Mouse (Mus musculus) fibroblast of lung, adult 2 months (primary cell): ENCODE results near the gene Trap1.
"Not testable (repeated sequence)": the region's sequence is repeated elsewhere in the genome, so short reads cannot be mapped to it uniquely, and the experiment has no call there.

Source experiments
- DNase-seq: peaks from one replicate; pipeline ENCODE4 v3.0.0-alpha.2; 2011; ENCODE audit warnings: low read depth

Gene Trap1

DNA sequence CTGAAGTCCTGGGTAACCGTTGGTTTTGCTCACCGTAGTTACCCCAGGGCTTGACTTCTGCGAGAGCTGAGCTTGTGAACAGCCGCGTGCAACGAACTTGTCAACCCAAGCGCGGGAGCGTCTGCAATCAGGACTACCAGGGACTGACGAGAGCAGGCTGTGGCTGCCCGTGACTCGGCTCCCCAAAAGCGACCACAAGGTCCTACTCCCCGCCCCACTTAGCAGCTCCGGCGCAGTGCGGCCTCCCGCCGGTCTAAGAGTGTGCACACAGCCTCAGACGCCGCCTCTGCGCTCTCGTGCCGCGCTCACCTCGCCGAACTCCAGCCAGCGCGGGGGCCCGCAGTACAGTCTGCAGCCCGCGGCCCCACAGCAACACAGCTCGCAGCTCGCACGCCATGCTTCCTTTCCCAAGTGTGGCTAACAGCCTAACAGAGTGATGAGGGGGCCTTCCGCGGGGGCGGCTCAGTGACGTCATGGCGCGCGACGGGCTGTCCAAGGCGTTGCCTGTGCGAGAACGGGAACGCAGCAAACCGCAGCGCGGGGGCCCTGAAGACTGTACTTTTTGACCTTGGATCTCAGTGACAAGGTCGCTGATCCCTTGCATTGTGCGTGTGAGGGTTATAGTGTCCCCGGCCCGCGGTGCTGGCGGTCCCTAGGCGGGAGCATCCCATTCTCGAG lies at the start of gene Trap1:
Gene Trap1 (minus strand): TSS at position 444 of the 678 bp plus-strand sequence.
- peak; percentile 53 for DNase-seq

DNA sequence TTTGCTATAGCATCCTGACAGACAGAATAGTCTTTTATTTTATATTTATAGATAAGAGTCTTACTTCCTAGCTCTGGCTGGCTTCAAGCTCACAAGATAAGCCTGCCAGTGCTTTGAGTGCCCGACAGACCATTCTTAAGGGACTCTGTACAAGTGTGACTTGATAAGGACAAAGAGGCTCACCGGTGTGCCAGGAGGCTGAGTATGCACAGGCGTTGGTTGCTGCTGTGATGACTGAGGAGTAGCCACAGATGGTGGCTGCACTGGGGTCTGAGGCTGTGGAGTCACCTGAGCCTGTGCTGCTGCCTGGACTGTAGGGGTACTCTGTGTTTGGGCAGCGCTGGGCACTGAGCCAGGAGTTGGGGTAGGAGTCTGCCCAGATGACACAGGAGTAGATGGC lies 39.4 kb upstream of the Trap1 start:
- no peak for DNase-seq

DNA sequence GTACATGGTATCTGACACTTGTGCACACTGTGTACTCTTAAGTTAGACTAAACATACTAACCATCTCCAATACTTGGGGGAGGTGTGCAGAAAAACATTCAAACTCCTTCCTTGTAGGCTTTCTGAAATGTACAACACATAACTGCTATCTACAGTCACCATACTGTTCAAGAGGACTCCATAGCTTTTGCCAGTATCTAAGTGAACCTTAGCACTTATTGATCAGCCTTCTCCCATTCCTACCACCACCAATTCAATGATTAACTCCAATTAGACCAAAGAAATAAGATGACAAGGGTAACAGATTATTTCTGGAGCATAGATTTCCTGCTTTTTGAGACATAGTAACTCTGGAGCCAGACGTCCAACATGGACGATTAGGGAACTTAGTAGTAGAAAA lies 22.7 kb upstream of the Trap1 start:
- DNase-seq: no peak

DNA sequence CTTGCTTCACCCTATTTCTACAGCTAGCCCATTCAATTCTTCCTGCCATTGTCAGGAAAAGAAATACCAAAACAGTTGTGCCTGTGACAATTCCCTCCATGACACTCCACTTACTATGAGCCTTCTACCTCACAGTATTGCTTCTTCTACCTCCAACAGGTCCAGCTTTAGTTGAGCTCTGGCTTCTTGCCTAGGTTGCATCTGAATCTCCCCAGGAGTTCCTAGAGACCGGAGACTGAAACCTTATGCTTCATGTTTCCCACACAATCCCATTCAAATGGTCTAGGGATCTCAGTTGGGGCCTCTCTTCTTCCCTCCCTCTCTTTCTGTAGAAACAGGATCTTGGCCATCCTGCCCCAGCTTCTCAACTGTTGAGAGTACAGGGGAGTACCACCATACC lies 19.9 kb upstream of the Trap1 start:
- DNase-seq: no peak

DNA sequence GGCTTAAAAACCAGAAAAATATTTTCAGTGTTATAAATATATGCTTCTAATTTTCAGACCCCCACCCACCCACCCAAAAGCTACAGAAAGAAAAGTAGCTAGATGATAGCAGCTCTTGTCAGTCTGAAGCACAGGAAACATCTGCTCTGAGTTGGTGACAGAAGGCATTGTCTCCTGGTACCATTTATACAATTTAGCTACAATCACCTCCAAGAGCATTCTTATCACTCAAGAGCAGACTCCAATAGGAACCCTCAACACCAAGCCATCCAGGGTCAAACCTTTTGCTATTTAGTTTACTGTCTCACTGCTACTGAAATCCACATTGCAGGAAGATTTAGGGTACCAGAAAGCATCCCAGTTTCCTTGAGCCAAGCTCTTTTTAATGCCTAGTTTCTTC lies 19.3 kb upstream of the Trap1 start:
- no peak for DNase-seq

DNA sequence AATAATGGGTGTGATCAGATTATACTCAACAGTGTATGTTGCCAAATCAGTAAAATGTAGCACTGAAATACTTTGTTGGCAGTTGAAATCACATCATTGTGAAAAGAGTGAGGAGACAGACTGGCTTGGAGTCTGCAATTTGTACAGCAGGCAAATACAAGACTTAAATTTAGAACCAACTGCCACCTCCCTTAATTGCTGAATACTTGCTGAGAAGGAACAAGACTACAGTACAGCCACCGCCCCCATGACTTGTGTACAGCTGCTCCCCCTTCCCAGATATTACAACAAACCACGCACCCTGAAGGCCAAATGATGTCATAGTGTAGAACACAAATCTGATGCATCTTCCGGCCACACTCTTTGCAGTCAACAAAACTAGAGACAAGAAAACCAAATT lies 18.5 kb upstream of the Trap1 start:
- DNase-seq: no peak

DNA sequence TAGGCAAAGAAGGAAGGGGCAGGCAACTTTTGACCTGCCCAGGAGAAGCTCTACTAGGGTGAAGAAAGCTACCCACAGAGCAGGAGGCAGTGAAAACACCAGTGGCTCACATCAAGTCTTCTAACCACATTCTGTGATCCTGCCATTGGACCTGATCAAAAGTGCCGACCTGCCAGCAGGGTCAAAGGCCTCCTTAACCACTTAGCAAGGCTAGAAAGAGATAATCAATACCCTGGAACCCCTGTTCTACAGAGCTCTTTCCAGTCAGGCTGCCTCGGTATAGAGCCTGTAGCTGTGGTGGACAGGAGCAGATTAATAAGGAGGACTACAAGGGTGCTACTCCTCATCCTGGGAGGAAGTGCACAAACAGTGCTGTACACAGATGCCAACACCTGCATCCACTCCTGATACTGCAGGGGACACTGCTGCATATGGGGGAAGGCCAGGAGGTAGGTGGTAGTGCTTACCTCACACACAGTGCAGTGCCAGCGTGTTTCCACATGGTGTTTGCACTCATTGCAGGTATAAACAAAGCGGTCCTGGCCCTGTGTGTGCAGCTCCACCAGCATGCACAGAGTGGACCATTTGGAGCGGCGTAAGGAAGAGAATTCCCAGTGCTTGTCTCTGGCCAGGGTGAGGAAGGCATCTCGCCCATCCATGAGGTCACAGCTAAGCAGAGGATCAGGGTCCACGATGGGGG lies 9.7 kb upstream of the Trap1 start:
- no peak for DNase-seq

DNA sequence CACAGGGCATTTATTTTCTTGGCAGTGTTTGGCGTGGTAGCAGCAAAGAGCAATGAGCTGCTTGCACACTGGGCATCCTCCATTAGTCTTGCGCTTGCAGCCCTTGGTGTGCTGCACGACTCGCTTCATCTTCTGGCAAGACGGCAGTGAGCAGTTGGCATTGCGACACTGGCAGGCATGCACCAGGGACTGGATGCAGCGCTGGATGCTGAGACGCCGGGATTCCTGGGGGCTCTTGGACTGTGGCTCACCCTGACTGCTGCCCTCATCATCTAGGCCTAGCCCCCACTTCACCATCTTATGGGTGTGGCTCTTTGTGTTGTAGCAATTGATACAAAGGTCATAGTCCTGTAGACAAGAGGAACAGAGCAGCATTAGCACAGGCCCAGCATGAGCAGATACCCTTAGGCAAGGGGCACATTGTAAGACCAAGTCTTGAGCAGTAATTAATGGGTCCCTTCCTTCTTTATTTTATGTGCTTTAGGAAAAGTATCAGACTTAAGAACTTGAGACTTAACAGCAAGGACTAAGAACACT lies 8.3 kb upstream of the Trap1 start:
- no peak for DNase-seq

DNA sequence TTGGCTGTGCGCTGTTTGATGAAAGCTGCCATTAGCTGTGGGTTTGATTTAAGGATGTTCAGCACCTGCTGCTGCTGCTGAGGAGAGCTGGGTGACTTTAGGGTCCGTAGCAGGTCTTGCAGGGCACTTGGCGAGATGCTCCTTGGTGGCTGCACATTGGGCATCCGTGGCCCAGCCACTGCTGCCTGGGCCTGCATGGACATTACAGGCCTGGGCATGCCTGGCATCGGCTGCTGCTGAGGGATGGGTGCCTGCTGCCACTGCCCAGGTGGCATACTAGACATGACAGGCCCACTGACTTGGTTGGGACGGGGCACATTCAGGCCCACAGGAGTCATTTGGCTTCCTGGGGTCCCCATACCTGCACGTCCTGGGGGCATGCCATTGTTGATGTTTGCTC lies 7.4 kb upstream of the Trap1 start:
- no peak for DNase-seq

DNA sequence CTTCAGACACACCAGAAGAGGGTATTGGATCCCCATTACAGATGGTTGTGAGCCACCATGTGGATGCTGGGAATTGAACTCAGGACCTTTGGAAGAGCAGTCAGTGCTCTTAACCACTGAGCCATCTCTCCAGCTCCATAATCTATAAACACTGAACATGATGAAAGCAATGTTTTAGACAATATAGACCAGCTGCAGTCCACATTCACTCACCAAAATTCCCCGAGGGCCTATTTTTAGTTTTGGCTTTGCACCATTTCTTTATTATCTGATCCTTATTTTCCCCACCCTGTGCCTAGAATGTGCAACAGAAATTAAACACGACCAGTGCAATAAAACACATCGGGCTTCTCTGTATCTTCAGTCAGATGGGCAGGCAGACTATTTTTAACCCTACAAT lies 2.8 kb upstream of the Trap1 start:
- DNase-seq: not testable (repeated sequence)

DNA sequence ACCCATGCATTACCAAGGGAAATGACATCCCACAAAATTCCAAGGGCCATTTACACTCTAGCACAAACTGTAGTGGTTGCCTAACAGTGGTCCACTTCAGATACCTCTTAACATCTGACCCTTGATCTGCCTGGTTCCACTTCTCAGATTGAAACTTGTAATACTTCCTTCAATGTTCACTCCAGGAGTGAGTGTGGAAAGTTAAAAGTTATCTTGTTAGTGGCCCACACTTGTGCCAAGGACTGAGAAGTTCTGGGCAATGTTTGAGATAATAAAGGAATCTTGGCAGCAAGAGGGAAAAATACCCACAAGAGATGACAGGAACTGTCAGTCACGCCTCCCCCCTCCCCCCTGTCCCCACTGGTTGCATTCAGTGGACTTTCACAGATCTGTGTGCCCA lies 2.0 kb upstream of the Trap1 start:
- no peak for DNase-seq

DNA sequence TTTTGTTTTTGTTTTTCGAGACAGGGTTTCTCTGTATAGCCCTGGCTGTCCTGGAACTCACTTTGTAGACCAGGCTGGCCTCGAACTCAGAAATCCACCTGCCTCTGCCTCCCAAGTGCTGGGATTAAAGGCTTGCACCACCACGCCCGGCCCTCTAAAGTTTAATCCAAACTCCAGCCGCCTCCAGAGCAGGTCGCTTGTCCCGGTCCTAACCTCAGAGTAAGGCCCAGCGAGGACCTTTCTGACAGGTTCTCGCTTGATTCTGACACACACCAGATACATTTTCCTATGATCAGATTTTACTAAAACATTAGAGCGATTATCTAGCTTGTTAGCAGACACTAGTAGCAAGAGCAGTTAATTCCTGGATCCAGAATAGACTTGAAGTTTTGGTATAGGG lies 675 bp upstream of the Trap1 start:
- DNase-seq: not testable (repeated sequence)

DNA sequence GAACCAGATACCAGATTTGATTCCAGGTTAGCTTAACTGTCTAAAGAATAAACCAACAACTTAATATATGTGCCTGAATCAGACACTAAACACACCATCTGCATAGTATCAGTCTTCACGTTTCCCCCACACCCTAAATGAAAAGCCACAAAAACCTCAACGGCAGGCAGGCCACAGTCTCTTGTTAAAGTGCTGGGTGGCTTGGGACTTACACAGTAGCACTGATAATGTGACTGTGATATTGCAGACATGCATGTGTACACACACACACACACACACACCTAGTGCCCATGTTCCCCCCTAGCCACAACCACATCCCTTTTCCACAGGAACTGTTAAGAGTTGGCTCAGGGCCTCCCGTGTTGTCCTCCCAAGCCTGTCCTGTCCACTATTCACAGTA lies 2.8 kb downstream of the Trap1 start:
- no peak for DNase-seq

DNA sequence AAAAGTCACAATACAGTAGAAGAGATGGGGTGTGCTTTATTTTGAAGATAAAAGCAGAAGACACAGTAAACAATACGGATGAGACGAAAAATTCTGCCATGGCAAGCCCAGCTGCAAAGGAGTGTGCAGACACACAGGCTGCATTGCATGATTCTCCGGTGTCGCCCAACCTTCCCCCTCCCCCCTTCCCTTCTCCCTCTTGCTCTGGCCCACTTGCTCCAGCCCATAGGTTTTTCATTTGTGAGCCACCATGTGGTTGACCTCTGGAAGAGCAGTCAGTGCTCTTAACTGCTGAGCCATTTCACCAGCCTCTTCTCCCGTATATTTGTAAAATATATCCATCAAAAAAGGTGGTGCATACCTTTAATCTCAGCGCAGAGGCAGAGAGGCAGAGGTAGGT lies 3.3 kb downstream of the Trap1 start:
- DNase-seq: no peak

DNA sequence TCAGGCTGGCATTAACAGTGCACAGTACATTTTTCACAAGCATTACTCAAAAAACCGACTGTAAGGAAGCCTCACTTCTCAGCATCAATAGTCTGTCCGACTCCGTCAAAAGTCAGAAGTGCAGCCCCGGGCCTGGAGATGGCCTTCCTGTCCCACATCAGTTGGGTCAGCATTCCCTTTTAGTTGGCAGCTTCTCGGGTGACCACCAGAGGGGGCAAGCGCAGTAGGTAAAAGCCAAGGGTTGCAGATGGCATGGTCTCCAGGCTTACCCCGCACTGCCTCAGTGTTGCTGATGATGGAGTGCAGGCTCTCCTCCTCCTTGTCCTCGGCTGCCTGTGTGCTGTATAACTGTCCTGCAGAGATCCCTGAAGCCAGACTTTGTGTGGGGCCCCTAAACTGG lies 9.0 kb downstream of the Trap1 start:
- DNase-seq: peak; percentile 7

DNA sequence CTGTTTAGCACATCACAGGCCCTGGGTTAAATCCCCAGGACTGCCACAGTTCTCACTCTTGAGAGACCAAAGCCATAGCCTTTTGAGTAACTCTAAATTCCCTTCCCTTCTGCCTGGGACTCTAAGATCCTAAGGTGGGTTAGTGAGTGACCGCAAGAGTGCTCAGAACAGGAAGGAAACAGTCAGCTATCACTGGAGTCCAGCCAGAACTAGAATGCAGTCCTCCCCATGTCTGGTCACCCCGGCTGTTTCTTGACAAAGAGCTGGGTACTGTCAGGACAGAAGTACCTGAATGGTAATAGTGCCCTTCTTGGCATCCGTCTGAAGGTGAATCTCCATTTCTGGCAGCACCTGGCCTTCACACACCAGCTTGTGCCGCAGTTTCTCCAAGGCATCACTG lies 12.7 kb downstream of the Trap1 start:
- DNase-seq: no peak

DNA sequence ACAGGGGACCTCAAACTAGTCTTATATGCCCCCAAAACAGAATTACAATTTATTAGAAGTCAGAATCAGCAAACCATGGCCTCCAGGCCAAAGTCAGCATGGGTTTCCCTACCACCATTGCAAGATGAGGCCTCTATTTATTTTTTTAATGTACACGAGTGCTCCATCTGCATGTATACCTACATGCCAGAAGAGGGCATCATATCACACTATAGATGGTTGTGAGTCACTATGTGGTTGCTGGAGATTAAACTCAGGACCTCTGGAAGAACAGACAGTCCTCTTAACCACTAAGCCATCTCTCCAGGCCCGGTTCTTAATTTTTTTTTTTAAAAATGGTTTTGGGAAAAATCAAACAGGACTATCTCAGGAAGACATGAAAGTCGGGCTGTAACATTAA lies 23.8 kb downstream of the Trap1 start:
- no peak for DNase-seq

DNA sequence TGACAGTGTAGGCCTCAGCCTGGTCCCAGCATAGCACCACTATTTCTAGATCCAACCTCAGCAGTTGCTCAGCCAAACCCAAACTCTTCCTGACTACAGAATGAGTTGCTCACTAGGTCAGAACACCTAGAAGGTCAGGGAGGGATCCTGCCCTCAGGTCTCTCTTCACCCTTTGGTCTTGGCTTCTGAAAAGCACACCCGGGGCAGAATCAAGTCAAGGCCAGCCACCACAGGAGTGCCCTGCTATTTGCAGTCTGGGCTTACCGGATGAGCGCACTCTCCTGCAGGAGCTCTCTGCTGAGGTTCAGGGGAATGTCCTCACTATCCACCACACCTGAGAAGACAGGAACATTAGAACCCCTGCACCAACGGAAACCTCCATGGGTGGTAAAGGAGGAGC lies 25.0 kb downstream of the Trap1 start:
- no peak for DNase-seq

DNA sequence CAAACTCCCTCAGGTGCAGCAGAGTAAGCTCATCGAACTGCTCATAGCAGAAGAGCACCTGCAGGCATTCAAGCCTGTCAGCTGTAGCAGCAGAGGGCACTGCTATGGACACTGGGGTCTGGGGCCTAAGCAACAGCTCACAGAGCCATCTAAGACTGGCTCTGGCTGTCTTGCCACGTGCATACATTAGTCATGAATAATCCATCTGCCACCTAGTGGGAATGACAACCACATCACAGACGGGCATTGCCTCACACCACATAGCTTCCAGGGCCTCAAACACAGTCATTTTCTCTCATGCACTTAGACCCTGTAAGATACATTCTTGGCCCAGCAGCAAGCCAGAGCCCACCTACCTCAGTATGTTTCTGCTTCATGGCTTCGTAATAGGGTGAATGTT lies 32.1 kb downstream of the Trap1 start:
- peak; percentile 36 for DNase-seq

DNA sequence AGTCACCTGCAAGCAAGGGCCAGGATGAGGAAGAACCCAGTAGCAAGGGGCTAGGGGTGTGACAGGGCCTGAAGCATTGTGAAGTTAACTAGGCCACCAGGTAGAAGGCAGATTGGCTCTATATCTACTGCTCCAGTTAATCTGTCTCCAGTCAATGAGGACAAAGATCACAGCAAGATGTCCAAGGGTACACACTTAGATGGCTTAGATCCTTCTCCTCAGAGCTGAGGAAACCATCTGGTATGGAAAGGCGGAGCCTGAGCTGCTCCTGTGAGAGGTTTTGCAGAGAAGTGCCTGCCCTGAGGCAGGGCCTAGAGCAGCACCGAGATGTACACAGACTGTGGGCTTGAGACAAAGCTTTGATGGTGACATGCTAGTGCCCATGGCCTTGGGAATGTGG lies 33.5 kb downstream of the Trap1 start:
- no peak for DNase-seq

DNA sequence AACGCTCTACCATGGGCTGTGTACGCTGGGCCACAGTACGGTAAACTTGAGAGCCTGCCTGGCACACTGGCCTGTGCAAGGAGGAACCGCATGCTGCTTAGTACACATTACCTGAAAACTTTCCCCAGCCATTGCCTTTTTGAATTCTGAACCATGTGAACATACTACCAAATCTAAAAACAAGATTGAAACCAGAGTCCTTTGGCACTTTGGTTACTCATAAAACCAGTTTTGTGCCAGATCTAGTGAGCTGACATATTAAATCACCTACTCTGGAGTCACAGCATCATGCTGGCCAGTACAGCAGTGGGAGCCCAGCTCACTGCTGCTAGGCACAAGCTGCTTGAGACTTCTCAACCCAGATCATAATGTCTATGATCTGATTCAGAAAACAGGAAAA lies 36.0 kb downstream of the Trap1 start:
- no peak for DNase-seq

DNA sequence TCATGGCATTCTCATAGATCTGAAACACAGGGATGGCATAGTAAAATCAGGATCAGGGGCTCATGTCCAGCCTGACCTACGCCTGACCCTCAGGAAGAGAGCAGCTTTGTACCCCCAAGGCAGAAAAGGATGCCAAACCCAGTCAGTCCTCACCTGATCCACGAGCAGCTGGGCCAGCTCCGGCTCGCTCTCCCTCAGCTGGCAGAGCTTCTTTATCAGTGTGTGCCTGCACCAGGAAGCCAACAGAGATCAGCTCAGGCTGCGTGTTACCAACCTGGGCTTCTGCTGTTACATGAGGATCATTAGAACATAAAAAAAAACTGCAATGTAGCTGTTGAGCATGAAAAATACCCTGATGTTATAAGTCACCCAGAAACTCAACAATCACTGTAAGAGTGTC lies 37.4 kb downstream of the Trap1 start:
- no peak for DNase-seq

DNA sequence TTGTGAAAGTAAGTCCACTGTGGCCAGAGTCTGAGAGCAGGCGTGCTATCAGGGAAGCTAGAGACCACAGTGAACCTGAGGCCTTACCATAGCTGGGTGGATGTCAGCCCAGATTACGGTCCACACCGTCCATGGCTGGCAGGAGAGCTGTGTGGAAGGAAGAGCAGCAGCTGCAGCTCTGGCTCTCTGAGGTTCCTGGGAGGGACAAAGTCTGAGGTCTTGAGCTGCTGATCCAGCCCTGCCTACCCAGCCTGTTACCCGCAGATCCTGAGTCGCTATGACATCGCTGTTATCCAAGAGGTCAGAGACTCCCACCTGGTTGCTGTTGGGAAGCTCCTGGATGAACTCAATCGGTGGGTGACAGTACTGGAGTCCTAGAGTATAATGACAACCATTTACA lies 39.9 kb downstream of the Trap1 start:
- DNase-seq: no peak

DNA sequence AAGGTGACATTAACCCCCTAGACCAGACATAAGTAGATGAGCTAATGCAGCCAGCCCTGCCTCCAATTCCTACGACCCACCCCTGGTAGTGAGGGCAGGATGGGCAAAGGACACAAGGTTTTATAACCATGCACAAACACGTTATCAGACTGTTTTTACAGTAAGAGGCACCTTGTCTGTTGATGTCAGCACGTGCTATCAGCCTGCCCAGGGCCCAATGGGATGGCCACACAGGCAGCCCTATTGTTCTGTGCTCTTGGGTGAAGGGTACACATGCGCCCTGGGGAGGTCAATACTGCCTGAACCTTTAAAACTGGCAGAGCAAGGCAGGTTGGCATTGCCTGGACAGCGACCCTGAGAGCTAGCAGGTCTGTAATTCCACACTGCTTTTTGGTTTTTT lies 40.8 kb downstream of the Trap1 start, which contains the start of gene Dnase1:
Gene Dnase1 (plus strand): TSS at position 136 of the 400 bp plus-strand sequence.
- no peak for DNase-seq
